Mouse (Mus musculus): ENCODE results near the gene Dand5. TPM values are rescaled to one million over a fixed set of nuclear protein-coding genes. Genes with fewer than 3 reads are reported as not detected.
A peak's percentile ranks its signal among the peaks of the same experiment; 100 is the strongest.

The Dand5 gene
- total RNA-seq, 2 experiments from 2014 or later: 6.1 to 6.4 TPM

DNA sequence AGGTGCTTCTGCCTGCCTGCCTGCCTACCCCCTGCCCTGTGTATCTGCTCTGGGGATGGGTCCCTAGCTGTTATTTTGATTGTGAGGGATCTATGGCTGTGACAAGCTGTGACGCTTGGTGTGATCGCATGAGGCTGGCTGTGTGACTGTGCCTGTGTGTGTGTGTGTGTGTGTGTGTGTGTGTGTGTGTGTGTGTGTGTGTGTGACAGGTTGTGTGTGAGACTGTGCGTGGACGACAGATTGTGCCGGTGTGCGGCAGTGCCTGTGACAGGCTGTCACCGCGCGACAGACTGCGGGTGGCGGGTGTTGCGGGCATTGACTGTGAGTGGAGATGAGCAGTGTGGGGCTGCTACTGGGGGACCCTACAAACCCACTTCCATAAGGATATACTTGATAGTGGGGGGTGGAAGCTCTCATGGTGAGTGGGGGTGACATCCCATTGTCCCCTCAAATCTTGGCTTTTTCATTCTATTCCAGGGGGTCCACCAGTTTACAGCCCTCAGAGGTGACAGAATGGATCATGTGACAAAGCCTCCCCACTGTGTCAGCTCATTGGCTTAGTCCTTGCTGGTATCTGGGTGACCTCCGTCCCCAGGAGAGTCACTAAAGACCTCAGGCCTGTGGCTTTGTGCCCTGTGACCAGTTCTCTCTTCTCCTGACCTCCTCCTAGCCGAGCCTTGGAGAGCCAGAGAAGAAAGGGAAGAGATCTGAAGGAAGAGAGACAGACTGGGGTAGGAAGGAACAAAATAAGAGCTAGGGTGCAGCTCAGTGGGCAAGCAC is 34.9 kb downstream of the Dand5 start:
- intact Hi-C loops (cut with DNase I): no loop called here
- no peak for DNase-seq

DNA sequence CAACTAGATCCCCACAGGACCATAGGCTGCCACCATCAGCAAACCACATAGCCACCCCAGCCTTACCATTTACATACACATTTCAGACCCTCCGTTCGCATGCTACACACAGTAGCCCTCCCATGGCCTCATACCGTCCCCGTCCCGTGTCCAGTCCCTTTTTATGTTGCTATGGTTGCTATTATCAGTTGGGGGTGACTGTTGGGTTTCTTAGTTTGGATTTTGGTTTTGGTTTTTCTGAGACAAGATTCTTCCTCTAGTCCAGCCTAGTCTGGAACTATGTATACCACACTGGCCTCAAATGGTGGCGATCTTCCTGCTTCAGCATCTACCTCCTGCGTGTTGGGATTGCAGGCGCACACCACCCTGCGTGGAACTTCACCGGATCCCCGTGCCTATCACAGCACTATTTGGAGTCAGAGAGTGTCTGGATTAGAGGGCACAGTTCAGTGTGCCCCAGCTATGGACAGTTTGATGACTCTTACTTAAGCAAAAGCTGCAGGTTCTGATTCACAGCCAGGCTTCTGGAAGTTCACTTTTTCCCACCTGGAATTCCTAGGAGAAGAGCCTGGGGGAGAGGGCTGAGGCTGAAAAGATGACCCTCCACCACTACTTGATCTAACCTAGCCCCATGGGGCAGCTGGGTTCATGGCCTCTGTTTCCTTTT is 35.7 kb downstream of the Dand5 start:
- no peak for DNase-seq
- intact Hi-C loops (cut with DNase I): no loop called here

DNA sequence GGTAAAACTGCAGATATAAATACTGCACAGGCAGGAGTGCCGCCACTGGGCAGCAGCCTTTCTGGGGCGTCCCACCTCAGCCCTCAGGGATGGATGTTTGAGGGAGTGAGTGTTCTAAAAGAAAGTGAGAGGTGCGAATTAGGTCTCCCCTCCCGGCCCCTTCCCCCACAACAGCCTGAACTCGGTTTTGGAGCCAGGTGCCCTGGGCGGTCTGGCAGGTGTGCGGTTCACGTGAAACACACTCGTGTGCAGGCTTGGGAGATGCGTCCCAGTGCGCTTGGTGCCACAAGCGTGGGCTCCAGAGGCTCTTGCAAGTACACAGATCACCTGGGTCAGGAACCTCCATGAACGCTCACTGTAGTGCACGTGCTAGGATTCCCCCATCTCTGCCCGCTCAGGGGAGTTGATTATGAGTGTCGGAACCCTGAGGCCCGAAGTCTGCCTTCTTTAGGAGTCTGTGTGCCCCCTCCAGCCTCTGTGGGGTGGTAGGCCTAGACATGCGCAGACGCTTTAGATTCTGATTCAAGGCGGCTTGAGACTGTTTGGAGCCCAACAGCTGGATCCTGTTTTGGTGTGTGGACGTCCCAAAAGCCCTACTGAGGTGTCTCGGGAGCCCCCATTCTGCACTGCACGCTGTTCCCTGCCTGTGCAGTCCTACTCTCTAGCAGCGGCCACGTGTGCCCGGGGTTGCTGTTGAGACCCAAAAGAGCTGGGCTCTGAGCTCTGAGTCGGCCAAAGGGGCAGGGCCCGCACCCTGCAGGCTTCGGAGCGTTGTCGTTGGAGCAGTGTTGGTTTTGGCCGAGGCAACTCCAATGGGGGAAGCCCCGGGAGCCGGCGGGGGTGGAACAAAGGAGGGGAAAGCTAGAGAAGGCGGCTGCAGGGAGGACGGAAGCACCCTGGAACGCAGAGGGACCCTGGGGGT is 36.6 kb downstream of the Dand5 start:
- intact Hi-C loops (cut with DNase I): loop anchor here (2.0 kb wide), 1 partner anchor 13 kb away; no protein-coding TSS in a partner anchor
- peak; percentile 77 to 82 for DNase-seq

DNA sequence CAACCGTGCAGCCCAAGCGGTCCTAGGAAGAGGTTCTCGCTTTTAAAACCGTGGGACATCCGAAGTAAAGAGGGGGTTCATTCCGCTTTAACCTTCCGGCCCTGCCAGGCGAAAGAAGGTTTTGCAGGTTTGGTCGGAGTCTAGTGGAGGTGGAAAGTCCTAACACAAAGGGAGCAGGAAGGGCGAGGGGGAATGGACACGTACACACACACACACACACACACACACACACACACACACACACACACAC is 37.2 kb downstream of the Dand5 start:
- DNase-seq: no peak
- intact Hi-C loops (cut with DNase I): loop anchor here (2.0 kb wide), 1 partner anchor 13 kb away; no protein-coding TSS in a partner anchor

DNA sequence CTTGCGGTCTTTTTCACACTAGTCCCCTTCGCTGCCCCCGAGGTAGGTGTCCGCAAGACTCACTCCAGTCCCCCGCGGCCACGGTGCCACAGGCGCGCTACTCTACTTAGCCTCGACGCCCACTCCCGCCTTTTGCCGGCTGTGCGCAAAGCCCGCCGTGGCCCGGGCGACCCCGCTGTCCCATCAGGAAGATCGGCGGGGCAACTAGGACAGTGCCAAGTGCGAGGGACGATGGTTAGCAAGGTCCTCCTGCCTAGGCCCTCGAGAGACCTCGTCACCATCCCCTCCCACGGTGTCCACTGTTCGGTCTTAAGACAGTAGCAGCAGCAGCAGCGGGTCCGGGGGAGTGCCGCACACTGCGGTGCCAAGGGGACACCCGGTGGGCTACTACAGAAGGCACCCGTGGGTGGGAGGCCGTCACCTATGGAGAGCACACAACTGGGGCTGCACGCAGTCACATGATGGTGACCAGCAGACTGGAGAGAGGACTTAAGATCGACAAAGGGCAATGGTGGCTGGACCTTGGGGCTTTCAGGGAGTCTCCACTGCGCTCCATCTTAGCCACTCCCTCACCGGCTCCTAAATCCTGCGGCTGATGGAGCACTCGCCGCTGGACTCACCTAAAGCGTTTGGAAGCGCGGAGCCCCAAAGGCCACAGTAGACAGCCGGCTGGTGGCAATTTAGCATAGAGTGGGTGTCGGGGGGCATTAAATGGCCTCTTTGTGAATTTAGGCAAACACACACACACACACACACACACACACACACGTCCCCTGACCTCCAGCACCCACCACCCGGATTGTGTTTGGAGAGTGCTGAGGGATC is 37.7 kb downstream of the Dand5 start:
- no peak for DNase-seq
- intact Hi-C loops (cut with DNase I): loop anchor here (2.0 kb wide), 1 partner anchor 14 kb away; no protein-coding TSS in a partner anchor

DNA sequence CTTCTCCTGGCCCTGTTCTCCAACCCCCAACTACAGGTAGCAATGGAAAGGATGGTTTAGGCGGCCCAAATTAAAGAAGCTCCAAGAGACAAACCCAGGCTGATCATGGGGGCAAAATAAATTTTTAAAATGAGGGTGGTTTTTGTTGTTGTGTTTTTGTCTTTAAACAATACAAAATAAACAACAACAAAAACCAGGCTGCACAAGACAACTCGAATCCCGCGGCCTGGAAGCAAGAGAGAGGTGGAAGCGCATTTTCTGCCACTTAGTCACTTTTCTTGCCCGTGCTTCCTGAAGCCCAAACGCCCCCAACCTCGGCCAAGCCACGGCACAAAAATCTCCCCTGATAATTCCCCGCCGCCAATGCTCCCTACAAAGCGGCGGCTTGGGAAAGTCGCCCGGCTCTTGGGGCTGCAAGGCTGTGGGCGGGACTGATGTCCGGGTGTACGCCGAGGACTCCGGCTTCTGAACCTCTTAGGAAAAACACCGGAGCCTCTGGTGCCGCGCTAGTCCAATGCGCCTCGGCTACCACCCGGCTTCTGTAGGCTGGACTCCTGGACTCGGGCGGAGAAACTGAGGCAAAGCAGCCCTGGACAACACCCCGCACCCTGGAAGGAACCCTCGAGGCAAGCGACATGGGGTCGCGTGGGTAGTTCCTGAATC is 38.6 kb downstream of the Dand5 start:
- intact Hi-C loops (cut with DNase I): loop anchor here (2.0 kb wide), 1 partner anchor 15 kb away; no protein-coding TSS in a partner anchor

DNA sequence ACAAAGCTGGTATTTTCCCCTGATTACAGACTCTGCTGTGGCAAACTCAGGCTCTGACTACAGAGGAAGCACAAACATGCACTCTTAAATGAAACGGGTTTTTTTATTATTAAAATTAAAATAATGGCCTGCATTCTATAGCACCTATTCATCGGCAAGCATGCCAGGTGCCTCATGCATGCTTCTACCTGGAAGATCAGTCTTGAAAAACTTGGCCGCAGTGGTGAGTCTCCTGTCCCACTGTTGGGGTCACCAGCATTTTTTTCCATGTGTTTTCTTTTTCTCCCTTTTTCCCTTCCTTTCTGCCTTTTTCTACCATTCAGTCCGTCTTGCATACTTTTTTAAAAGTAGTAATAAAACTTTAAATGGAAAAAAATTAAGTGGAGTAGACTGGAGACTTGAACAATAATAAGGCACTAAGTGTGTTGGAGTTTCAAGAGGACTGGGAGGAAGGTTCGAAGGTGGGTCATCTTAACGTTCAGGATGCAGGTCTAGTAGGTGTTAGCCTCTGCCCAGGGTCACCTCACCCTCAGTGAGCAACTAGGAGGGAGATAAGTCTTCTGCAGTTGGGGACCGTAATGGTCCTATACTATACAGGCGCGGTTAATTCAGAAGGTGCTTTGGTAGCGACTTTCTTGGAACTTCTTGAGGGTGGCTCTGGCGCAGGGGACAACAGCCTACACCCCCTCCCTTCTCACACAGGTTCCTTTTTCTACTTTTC is 39.3 kb downstream of the Dand5 start:
- no peak for DNase-seq
- intact Hi-C loops (cut with DNase I): no loop called here

More for the DNA sequence above, 38.6 kb downstream of the Dand5 start:
- DNase-seq: peak; percentile 64 to 69

DNA sequence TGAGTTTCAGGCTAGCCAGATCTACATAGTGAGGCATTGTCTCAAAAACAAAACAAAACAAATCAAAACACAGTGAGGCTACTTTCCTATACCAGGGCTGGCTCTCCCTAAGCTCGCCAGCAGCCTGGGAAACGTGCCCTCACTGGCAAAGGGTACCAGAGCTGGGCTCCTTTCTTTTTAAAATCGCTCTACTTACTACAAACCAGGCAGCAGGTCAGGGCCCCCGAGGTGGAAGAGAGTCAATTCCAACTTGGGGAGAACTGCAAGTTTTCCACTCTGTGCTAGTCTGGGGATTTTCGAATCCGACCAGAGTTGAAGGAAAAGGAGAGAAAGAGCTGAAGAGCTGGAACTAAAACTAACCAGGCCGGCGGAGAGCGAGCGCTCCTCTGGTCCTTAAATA is 39.9 kb downstream of the Dand5 start:
- DNase-seq: no peak
- intact Hi-C loops (cut with DNase I): no loop called here

DNA sequence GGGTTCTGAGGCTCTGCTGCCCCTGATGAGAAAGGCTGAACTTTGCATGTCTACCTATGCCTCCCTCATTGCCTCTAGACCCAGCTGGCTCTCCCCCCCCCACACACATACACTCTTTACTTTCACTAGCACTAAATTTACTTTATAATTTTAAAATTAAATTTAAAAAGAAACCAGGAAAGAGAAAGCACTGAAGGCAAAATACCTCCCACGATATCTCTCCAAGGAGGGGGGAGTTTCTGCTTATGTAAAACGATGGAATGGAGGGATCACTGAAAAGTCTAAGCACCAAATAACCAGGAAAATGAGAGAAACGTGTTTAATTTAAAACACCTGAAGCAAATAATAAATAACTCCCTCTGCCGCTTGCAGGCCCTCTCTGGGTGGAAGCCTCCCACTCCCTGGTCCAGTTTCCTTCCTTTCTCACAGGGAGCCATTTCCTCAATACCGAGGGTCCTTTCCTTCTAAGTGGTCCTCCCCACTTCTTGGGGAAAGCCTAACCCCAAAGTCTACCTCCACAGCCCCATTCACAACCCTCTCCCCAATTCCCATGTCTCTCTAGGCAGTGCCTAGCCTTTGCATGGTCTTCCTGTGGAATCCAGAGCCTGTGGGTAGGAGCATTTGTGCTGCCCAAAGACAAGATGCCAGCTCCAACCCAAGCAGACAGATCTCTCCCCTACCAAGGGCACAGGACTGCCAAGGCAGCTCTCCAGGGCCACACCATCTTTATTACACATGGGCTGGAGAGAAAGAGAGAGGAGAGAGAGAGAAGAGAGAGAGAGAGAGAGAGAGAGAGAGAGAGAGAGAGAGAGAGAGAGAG is 40.7 kb downstream of the Dand5 start:
- DNase-seq: no peak
- intact Hi-C loops (cut with DNase I): no loop called here

DNA sequence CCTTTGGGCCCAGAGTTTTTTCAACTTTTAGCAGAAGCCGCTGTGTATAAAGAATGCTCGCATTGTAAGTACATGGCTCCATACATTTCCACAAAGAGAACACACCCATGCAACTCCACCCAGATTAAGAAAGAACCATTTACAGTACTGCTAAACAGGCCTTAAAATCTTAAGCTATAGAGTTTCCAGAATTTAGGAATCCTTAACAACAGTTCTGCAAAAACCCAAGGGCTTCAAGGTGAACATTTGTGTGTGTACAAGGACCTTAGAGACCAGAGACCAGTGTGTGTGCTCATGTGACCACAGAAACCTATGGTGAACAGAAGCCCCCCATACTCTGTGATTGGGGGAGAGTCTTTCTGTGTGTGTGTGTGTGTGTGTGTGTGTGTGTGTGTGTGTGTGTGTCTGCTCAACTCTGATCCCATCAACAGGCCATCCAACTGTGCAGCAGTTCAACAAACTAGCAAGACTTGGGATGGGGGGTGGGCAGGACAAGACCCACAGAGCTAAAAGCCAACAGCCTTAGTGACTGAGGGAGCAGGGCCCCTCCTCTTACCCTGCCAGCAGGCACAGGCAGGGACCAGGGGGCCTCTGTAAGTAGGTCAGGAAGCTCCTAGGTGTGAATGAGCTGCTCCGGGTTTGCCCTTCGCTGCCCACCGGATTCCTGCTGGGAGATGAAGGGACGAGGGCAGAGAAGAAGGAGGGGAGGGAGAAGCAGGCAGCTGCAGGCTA is 41.5 kb downstream of the Dand5 start:
- DNase-seq: no peak
- intact Hi-C loops (cut with DNase I): no loop called here

DNA sequence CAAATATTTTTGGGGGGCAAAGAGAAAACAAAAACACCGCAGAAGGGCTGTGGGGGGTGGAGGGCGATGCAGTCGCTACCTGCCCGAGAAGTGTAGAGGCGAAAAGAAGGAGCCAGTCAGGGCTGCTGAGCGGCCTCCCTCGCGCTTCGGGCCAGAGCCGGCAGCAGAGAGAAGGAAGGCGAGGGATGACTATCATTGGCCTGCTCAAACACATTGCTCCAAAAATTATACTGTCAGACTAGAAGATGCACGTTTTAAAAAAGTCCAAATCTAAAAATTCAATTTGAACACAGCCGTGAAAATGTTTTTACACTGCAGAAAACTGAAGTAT is 42.4 kb downstream of the Dand5 start:
- no peak for DNase-seq
- intact Hi-C loops (cut with DNase I): no loop called here

DNA sequence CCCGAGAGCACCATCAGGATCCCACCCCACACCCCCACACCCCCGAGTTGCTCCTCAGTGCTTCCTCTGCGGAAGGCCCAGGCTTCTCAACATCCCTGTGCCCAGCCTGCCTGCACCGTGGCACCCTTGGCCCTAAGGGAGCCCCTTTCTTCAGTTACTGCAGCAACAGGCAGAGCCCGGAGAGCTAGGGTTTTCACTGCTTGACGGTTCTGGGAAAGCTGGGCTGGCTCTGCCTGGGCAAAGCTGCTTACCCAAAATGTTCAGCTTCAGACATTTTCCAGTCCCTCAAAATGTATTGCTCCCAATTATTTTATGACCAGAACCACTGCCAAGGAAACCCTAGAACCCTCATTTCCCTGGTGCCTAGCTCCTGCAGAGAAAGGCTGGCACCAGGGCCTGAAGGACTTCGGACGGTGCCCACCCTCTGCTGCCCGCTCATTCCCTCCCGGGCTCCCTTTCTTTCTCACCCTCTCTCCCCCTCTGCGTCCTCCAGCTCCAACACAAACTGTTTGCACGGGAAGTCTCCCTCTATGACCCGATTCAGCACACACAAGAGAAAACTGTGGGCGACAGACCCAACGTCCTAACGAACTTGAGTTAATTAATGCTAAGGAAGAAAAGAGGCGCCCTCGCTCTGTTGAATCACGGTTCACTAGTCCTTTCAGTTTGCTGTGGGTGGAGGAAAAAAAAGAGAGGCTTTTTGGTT is 43.0 kb downstream of the Dand5 start:
- no peak for DNase-seq
- intact Hi-C loops (cut with DNase I): no loop called here

DNA sequence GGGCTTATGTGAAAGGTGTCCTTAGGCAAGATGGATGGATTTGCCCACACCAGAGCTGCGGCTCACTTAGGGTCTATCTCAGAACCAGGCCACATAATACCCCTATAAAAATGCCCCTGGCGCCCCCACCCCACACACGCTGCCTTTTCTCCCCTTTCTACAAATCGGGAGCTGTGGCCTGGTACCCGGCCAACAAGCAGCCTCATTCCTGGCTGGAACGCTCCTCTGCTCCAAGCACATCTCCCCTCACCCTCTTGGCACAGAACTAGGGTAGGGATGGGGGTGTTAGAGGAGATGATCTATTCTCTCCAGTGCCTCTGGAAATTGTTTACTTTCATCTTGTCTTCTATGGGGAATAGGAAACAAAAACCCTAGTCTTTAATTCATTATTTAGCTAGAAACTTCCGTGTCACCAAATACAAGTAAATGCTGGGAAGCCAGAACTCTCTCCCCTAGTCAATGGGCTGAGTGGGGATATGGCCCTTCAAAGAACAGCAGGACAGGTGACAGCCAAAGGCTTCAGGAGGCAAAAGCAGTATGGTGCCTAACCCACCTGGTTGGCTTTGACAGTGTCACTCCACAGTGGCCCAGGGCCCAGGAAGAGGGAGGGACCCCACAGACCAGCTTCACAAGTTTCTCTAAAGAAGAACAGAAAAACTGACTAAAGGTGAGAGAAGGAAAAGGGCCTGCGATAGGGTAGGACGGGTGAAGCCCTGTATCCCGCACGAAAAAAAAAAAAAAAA is 43.8 kb downstream of the Dand5 start:
- intact Hi-C loops (cut with DNase I): no loop called here
- DNase-seq: no peak

DNA sequence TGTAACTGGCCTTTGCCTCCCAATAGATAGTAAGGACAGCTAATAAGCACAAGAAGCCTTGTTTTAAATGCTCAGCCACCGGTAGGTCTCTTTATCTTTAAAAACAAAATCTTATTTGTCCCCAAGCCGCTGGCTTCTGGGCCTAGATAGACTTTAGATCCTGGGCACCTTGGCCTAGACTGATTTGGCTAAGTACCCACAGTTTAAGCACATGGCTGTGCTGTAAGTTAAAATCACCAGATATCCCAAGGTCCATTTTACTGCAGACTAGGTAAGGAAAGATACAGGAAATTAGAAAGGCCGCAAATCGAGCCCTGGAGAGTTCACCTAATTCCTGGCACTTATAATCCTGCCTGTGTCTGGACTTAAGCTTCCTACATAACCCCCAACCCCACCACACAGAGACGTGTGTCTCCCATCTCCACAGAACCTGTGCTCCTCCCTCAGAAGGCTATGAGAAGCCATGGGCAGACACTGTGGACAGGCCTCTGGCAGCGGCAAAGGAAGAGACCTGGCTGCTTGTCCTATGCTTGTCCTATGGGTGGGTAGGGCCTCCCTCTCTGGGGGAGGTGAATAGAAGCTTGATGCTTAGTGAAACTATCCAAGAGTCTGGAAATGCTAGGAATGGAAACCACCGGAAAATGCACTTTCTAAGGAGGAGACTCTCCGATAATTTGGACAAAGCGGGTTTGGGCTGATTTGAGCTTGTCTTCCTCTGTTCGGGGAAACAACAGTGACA is 44.6 kb downstream of the Dand5 start:
- intact Hi-C loops (cut with DNase I): loop anchor here (2.0 kb wide), 1 partner anchor 19 kb away; no protein-coding TSS in a partner anchor
- no peak for DNase-seq

DNA sequence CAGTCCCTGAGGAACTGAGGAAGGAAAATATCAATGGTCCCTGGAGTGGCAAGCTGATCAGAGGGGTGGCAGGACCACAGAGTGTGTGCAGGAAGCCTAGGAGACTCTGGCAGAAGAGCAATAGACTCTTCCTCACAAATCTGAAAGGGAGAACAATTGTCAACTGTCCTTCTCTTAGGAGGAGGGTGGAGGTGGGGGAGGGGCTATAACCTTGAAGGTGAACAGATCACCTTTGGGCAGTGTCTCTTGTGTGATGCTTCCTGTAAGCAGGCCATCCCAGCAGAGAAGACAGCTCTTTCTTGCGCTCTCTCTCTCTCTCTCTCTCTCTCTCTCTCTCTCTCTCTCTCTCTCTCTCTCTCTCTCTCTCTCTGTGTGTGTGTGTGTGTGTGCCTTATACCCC is 46.1 kb downstream of the Dand5 start:
- intact Hi-C loops (cut with DNase I): loop anchor here (2.0 kb wide), 1 partner anchor 20 kb away; no protein-coding TSS in a partner anchor
- DNase-seq: no peak

All from heart, postnatal 14 days (tissue).